Mouse (Mus musculus) bone marrow macrophage, adult 2 months (primary cell): ENCODE data around the gene Fut2. TPM values are rescaled to one million over a fixed set of nuclear protein-coding genes. Genes with fewer than 3 reads are reported as not detected.

Experiments
- H3K27ac ChIP-seq: 2 replicates; pipeline ENCODE4 v1.5.1; 2012; ENCODE audit warnings: low read depth, low read length; ENCODE audit not compliant: insufficient read depth
- H3K4me1 ChIP-seq: 2 replicates; pipeline ENCODE4 v1.6.1; 2012; ENCODE audit warnings: low read length; ENCODE audit not compliant: control insufficient read depth, insufficient read depth
- H3K4me3 ChIP-seq: 2 replicates; pipeline ENCODE4 v1.5.1; 2012; ENCODE audit warnings: mild to moderate bottlenecking, low read length, moderate library complexity; ENCODE audit not compliant: insufficient read depth
- CTCF ChIP-seq: IDR thresholded peaks from 2 replicates; pipeline ENCODE4 v1.5.1; 2012; ENCODE audit warnings: low read depth, mild to moderate bottlenecking, low read length, moderate library complexity
- POLR2A ChIP-seq: IDR thresholded peaks from 2 replicates; pipeline ENCODE4 v1.6.1; 2012; ENCODE audit warnings: mild to moderate bottlenecking, low read depth, low read length, borderline replicate concordance
- polyA plus RNA-seq: library from polyadenylated mRNA; stranded (reverse); fragments of >200 nt; gene quantifications from 2 replicates; pipeline ENCODE4 v1.2.4, GENCODE M21; 2012; ENCODE audit not compliant: missing spikeins, insufficient read depth, insufficient read length

Gene Fut2
- polyA plus RNA-seq, 1 experiment, result not detected

- no peaks in the 10 kb centered on the region for H3K4me1 ChIP-seq
- TF ChIP-seq POLR2A (no peak), CTCF (no peak)
- H3K4me3 ChIP-seq, result no peak overlapping the region
- H3K27ac ChIP-seq, result no peak overlapping the region
Observed at GRCm38 (mm10) chr7:45649351-45649750, 16.8 kb downstream of the Fut2 start.

GRCm38 (mm10) chr7:45646671-45647070, 19.5 kb downstream of the Fut2 start:
- no peak overlapping the region for H3K4me3 ChIP-seq
- 0 out of 2 replicates have a peak, but pooled peaks cover 5% of the 10 kb centered on the region for H3K4me1 ChIP-seq
- no peak overlapping the region for H3K27ac ChIP-seq
- no peak for TF ChIP-seq CTCF
- no peak for TF ChIP-seq POLR2A

DNA sequence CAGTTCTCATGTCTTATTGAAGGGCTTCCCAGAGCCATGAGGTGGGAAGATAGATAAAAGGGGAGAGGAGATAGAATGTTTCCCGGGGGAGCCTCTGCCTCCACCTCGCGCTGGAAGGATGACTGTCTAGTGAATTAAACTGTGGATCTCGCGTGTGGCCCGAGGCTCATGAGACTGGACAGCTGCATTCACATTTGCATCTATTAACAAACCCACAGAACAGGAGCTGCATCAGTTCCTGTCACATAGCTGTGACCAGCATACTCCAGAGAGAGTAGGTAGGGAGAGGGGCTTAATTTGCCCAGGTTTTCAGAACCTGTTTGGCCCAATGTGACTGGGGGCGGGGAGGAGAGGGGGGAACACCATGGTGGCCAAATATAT, 20.6 kb downstream of the Fut2 start:
- H3K4me1 ChIP-seq, result peaks cover 10% of the 10 kb centered on the region
- no peak overlapping the region for H3K4me3 ChIP-seq
- TF ChIP-seq POLR2A (no peak), CTCF (no peak)
- no peak overlapping the region for H3K27ac ChIP-seq

GRCm38 (mm10) chr7:45644872-45645590, 21.2 kb downstream of the Fut2 start:
- TF ChIP-seq CTCF (no peak), POLR2A (no peak)

GRCm38 (mm10) chr7:45644183-45644582, 22.0 kb downstream of the Fut2 start:
- Histone ChIP-seq H3K4me3 (no peak overlapping the region), H3K27ac (no peak overlapping the region), H3K4me1 (peaks cover 10% of the 10 kb centered on the region)
- TF ChIP-seq CTCF (no peak), POLR2A (no peak)

More at GRCm38 (mm10) chr7:45644872-45645590, 21.2 kb downstream of the Fut2 start:
- Histone ChIP-seq H3K4me1 (peaks cover 10% of the 10 kb centered on the region), H3K27ac (no peak overlapping the region), H3K4me3 (no peak overlapping the region)

DNA sequence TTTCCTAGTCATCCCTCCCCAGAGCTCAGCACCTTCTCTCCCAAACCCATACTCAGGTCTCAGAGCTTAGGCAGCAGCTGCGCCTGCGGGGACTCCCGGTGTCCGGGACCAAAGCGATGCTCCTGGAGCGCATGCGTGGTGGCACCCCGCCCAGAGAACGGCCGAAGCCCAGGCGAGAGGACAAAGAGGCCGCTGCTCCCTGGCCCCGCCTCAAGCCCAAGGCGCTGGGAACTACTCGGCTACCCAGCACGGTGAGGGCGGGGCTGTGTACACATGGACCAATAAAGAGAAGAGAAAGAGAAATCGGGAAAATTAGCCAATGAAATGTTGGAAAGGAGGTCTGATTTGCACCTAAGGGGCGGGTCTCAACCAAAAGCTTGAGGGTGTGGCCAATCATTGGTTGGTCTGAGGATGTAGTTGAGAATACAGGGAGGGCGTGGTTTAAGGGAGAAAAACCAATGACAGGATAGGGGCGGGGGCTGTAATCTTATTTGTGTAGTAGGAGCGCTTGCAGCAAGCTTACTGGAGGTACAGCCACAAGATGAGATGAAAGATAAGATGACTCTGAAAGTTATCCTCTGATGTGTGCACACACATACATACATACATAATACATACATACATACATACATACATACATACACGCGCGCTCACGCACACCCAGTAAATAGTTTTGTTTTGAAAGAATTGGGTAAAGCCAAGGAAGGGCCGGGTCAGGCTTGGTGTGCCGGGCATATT, 22.6 kb downstream of the Fut2 start:
- no peak for TF ChIP-seq POLR2A
- Histone ChIP-seq H3K4me3 (peak overlapping the region; percentile 46), H3K4me1 (peaks cover 10% of the 10 kb centered on the region), H3K27ac (no peak overlapping the region)

DNA sequence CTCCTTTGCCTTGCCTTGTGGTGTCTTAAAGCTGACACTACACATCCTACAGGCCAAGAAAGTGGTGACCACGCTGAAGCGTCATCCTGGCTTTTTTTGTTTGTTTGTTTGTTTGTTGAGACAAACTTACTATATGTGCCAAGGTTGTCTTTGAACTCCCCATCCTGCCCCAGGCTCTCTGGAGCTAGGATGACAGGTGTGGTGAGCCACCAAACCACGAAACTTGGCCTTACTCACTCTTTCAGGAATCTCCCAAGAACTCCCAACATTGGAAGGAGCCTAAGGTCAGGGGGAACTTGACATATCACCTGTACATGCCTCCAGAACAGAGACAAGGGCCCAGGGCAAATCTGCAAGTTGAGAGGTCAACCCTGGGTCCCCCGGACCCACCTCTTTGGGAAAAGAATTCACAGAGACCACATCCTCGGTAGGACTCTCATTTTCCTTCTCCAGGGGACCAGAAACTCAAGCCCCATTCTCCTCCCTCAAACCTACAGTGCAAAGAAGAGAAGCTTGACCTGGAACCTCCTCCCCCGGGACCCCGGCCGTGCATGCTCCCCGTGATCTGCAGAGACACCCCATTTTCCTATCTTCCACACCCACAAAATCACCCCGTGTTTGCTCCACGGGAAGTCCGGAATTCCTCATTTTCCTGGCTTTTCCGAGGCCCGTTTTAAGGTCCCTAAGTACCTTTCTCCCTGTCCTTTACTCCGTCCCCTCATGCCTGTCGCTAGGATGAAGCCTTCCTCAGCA, 23.5 kb downstream of the Fut2 start:
- peak overlapping the region; percentile 46 for H3K4me3 ChIP-seq
- no peak for TF ChIP-seq POLR2A
- TF ChIP-seq CTCF, result no peak
- H3K4me1 ChIP-seq, result peaks cover 10% of the 10 kb centered on the region

GRCm38 (mm10) chr7:45642083-45642482, 24.1 kb downstream of the Fut2 start:
- H3K4me1 ChIP-seq, result peaks cover 10% of the 10 kb centered on the region
- TF ChIP-seq POLR2A (no peak), CTCF (no peak)
- no peak overlapping the region for H3K4me3 ChIP-seq
- no peak overlapping the region for H3K27ac ChIP-seq

More for the DNA sequence above, 23.5 kb downstream of the Fut2 start:
- no peak overlapping the region for H3K27ac ChIP-seq

DNA sequence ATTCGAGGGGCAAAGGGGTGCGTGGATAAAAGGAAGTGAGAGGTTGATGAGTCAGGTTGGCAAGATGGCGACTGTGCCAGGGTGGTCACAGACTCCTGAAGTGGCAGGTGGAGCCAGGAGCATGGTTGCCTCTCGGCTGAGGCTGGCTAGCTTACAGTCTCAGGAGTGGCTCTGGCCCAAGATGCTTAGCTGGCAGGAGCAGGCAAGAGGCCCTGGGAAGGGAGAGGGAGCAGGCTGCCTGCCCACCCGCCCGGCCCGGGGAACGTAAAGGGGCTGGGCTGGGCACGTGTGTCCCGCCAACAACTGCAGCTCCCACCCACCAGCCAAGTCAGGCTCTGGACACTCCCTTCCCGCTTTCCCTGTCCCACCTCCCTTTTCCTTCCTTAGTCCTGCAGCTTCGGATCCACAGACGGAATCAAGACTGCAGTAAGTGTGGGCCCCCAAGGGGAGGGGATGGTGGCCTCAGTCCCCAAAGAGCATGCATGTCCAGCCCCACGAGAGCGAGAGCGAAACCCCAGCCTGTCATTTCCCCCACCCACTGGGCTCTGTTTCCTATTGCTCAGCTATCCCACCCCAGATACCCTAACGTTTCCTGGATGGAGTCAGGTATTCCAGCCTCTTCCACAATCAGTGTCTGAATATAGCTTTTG, 24.7 kb downstream of the Fut2 start:
- no peak overlapping the region for H3K4me3 ChIP-seq
- TF ChIP-seq CTCF (no peak), POLR2A (no peak)
- H3K27ac ChIP-seq, result no peak overlapping the region
- H3K4me1 ChIP-seq, result peaks cover 10% of the 10 kb centered on the region
